Mouse (Mus musculus) telencephalon, adult 2 months (tissue): ENCODE results near the gene Zfp30.

ENCODE experiments used
- DNase-seq: peaks from one replicate; pipeline ENCODE4 v3.0.0-alpha.2; 2011; ENCODE audit warnings: low read depth, low spot score

Gene Zfp30

DNA sequence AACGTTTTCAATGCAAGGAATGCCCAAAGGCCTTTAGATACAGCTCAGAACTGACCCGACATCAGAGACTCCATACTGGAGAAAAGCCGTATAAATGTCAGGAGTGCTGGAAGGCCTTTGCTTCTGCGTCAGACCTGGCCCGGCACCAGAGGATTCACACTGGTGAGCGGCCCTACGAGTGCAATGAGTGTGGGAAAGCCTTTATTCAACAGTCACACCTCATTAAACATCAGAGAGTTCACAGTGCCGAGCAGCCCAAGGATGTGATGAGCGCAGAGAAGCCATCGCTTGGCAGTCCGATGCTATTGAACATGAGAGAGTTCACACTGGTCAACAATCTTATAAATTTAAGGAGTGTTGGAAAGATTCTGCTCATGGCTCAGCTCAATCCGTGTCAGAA is 46.0 kb downstream of the Zfp30 start:
- no peak for DNase-seq

DNA sequence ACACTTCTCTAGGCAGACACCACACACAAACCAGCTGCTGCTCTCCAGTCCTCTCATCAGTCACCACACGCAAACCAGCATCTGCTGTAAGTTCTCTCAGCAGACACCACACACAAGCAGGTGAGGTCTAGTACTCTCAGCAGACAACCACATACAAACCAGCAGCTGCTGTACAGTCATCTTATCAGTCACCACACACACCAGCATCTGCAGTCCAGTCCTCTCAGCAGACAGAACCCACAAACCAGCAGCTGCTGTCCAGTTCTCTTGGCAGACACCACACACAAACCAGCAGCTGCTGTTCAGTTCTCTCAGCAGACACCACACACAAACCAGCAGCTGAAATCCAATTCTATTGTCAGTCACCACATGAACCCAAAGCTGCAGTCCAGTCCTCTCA is 53.0 kb downstream of the Zfp30 start:
- no peak for DNase-seq

DNA sequence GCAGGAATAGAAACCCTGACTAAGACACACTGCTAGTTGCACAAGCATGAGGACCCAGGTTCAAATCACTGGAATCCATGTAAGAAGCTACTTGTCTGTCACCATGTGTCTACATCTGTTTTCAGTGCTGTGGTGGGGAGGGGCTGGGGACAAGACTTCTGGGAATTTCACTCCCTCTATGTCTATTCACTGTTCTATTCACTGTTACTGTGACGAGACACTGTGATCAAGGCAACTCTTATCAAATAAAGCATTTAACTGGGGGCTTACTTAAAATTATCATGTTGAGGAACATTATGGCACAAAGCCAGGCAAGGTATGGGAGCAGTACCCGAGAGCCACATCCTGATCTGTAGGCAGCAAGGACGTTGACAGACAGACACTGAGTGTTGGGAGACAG is 55.5 kb downstream of the Zfp30 start:
- DNase-seq, result no peak

DNA sequence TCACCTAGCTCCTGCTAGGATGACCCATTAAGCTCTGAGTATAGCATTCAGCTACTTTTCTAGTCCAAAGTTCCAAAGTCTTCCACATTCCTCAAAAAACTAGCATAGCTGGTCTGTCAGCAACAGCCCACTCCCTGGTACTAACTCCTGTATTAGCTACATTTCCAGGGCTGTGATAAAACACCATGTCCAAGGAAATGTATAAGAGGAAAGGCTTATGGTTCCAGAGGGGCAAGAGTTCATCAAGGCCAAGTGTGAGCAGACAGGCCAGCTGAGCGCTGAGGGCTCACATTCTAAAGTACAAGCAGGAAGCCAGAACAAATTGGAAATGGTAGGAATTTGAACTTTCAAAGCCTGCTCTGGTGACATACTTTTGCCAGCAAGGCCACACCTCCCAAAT is 58.3 kb downstream of the Zfp30 start:
- no peak for DNase-seq
